Mouse (Mus musculus): ENCODE results near the gene Hoxa5.

Hoxa5 gene

DNA sequence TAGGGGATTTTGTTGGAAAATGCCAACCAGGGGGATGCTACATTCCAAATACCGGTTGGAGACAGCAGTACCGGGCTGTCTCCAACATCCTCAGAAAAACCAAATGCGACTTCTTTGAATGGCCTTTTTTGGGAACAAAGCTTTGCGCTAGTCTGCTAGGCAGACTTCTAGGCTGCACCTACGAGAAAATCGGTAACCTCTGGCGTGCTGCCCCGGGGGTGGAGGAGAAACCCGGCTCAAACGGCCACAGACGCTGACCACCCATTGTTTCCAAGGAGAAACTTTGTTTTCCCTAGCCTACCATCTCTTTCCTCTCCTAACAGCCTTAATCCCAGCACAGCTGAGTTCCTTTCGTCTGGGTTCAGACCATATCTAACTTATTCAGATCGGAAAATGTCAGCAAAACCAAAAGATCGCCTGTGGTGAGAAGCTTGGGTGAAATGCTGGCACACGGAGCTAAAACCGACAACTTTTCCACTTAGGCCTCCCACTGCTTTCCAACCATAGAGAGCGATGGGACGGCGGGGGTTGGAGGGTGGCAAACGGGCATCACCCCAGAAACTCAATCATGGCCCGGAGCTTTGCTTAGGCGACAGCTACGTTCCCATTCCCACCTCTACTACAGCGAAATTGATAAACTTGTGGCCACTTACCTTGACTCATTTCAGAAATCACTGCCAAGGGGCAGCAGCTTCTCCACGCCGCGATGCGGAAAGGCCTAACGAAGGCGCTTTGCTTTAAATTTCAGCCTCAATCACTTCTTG, 35.4 kb upstream of the Hoxa5 start:
- no peak for DNase-seq

DNA sequence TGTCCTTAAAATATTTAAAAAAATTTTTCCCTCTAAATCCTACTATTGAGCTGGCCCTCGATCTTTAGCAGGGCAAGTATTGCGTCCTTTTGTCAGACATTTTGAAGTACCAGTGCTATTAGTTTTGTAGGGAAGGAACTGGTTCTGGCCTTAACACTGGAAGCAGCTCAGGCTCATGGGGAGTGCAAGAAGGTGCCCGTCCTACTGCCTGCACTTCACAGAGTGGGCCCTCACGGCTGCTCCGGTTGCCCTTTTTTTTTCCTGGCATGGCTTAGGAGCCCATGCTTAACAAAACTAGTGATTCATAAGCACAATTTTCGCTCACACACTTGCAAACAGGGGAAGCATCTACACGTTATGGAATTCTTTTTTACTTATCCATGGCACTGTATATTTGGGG, 34.6 kb upstream of the Hoxa5 start:
- DNase-seq = no peak

DNA sequence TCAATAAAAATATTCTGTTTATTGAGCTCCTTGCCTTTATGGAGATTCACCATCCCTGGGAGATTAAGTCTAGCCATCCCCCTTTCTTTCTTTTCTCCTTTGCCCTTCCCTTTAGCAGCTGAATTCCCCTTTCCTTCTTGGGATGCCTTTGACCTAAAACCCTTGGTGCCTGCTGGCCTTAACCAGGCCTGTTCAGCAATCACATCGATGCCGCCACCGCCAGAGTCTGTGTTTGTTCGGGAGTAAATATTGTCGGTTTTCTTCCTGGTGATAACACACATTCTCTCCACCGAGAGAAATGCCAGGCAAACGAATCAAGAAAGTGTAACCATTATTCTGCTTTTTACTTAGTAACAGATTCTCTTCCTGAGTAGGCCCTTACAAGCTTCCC, 33.8 kb upstream of the Hoxa5 start:
- DNase-seq = no peak

DNA sequence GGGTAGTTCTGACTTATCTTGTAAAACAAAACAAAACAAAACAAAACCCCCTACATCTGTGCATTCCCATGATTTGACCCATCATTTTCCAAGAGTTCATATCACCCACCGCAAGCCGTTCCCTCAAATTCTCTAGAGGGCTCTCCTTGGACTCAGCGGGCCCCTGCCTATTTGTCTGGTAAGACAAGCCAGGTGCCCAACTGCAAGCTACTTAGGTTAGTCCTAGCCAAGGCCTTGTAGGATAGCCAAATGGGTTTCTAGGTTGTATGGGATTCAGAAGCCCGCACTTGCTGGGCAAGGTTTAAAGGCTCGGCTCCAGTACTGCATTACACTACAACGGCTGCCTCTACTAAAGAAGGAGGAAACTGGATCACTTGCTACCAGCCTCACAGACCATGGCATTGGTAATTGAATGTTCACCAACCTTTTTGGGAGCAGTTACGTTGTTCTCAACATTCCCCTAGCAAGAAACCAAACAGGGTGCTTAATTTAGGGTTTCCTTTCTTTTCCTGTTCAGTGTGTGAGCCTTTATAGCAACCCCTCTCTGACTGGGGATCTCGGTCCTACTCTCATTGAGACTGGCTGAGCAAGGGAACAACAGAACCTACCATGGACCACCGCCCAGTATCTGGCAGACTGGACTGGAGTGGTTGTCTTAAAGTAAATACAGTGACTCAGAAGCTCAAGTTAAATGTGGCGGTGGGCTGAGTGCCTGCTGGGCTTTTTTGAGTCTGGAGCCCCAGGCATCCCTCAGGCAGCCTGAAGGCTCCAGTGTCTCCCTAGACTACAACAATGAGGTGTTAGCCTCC, 33.2 kb upstream of the Hoxa5 start:
- DNase-seq = no peak

DNA sequence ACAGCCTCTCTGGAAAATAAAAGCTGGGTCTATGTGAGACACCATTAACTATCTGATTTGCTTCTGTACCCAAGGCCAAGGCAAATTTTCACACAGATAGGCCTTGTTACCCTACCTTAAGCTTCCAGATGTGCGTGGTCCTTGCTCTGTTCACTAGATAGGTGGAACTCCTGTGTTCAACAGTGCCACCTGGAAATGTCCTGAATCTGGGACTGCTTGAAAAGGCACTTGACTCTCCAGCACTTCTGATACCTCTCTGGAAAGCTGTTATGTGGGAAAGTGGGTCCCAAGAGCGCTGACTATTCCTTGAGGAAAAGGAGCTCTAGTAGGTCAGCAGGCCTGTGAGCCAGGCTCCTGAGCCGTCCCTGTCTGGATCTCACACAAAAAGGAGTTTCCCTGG, 32.4 kb upstream of the Hoxa5 start:
- DNase-seq = no peak

DNA sequence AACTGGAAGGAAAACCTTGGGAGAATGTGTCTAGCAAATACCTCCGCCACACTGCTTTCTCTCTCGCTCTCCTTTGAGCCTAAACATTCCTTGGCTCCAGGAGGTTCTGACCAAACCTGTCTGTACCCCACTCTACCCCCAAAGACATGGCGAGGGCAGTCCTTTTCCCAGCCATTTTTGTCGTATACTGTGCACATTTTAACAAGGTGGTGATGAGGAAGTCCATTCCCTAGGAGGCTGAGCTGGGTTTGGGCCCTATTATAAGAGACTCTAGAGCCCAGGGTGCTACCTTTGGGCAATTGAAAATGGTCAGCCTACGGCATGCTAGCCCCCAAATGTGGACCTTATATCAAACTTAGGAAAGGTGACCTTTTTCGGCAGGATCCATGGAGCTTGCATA, 31.5 kb upstream of the Hoxa5 start:
- no peak for DNase-seq

DNA sequence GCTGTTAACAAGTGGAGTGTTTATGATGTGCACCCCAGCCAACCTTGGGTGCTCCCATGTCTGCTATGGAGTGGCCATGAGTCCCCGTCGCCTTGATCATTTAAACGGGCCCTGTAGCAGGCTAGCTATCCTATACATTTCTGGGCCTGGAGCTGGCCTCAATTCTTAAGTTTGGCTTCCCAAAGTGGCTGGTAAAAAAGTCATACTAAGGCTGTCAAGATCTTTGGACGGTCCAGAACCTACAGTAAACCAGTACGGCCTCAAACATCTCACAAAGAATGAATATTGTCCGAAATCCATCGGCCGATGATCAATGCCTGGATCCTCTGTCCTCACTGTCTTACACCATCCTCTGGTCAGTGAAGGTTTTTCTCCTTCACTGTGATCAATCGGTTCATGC, 30.9 kb upstream of the Hoxa5 start:
- DNase-seq = no peak

DNA sequence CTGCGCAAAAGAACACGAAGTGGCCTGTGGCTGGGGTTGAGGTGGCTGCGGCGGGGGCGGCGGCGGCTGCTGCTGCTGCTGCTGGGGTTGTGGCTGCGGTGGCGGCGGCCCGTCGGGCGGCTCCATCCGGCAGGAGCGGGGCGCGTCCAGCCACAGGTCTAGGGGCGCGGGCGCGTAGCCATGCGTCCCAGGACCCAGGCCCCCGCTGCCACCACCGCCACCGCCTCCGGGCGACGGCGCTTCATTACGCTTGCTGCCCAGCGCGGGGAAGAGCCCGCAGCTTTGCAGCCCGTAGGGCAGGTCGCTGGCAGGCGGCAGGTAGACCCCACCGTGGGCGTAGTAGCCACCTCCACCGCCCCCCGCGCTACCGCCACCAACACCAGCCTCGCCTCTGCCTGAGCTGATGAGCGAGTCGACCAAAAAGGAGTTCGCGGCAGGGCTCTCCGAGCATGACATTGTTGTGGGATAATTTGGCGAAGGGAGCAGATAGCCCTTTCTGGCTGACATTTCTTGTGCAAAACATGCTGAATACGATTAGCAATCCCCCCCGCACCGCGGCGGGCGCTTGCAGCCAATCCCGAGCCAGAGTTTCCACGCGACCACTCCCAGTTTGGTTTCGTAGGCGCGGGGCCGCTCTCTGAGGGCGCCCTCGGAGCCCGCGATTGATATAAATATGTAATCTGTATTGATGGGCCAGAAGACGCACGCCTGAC, 30.2 kb upstream of the Hoxa5 start:
- DNase-seq = no peak

DNA sequence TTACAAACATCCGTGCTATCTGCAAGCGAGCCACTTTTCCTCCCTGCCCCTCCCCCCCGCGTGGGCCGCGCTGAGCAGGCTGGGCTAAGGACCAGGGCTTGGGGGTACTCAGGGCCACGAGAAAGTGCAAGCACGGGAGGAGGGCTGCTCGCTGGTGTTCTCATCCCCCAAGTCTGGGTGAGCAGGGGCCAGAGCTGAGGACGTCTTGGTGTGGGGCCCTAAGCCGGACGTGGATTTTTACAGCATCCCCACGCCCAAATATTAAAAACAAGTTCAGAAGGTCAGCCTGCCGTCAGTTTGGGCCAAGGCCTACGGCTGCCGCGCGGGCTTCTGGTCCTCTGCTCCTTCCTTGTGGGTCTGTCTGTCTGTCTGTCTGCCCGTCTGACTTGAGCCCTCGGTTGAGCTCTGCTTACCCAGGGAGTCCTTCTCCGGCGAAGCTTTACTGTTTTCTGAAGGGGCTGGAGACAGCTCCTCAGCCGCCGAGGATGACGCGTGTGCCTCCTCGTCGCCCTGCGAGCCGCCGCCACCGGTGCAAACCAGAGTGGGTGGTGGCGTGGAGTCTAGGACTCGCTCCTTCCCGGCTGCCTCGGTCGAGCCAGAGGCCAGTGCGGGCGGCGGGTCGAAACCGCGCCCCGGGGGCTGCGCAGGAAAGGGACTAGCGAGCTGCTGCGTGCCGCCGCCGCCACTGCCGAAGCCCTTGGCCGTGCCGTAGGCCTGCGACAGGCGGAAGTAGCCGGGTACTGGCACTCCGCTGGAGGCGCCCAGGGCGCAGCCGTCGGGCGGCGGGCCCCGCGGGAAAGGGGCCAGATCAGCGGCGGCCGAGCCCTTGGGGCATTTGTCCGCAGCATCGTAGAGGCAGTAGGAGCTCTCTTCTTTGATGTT, 29.4 kb upstream of the Hoxa5 start:
- DNase-seq = no peak

DNA sequence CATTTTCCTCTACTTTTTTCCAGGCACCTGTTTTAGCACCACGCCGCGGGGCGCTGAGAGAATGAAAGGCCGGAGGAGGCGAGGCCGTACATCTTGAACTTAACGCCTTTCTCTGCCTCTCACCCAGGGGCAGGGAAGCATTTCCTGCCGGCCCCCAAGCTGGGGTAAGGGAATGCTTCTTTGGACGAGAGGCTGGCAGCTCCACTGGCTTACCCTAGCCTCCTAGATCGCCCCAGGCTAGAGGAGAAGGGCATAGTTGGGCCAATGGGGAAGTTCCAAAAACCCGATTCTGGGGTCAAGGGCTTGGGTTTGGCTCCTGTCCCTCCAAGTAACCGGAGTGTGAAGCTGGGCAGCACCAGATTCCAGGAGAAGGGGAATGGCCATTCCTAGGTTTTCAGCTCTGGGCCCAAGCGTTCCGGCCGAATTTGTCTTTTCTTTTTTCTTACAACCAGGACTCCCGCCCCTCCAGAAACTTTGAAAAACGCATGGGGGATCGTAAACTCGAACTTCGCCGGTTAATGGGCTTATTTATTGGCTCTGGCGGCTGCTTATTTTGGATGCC, 28.7 kb upstream of the Hoxa5 start:
- no peak for DNase-seq

DNA sequence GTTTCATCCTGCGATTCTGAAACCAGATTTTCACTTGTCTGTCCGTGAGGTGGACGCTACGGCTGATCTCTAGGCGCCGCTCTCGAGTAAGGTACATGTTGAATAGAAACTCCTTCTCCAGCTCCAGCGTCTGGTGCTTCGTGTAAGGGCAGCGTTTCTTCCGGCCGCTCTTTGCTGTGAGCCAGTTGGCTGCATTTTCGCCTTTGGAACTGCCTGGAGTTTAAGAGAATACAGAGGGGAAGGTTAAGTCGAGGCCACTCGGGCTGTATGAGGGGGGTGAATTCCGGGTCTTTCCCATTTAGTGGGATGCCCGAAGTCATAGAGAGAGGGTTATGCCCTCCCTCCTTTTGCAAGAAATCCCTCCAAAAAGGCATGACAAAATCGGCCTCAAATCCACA, 28.2 kb upstream of the Hoxa5 start:
- no peak for DNase-seq

DNA sequence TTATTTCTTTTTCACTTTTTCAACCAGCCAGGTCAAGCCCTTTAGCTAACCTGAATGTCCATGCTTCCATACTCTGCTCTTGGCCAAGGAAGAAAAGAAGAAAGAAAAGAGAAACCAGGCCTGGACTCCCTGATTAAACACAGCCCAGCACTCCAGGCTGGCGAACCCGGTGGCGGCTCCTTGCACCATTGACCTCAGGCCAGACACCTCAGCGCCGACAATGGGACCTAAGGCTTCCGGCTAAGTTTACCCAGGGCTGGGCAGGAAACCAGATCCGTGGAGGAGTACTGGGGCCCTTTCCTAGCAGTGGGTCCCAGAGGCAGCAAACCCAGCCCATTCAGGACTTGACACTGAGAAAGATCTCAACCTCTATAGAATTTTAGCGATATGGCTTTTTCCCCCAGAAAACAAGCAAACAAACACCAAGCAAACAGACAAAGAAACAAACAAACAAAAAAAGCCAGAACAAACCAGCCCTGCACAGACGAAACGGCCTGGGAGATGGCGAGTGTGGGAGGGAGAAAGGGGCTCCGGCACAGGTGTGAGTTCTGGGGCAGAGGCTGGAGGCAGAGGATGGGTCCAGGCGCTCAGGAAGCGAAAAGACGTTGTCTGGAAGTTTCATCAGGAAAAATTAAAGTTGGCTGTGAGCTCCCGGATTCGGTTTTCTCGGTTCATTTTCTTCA, 27.6 kb upstream of the Hoxa5 start:
- DNase-seq = no peak

DNA sequence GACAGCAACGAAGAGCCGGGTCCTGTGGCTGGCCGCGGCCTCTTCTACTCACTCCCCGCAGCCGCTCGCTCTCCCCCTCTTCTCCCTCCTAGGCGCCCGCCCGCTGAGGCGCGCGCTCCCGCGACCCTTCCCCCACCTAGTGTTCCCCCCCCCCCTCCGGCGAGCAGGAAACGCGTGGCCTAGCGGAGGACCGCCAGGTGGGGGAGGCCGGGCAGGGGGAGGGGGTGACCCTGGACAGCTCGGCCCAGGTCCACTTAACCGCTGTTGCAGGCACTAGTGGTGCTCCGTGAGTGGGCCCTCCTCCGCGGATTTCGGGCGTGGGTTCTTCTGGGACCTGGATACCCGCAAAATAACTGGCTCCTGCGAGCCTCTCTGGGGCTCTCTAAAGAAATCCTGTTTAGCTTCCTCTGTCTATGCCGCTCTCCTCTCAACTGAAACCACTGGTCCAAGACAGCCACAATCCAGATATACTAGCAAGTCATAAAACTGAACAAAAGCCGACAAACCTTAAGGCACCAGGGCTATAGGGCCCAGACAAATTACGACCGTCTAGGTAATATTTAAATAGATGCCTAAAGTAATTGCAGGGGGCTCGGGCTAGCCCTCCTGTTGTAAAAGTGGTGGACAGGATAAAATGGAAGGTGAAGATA, 26.3 kb upstream of the Hoxa5 start, which contains the start of gene Hoxa9:
Gene Hoxa9, minus strand, starts transcription at position 574 of the 650 bp plus-strand sequence.
- no peak for DNase-seq

DNA sequence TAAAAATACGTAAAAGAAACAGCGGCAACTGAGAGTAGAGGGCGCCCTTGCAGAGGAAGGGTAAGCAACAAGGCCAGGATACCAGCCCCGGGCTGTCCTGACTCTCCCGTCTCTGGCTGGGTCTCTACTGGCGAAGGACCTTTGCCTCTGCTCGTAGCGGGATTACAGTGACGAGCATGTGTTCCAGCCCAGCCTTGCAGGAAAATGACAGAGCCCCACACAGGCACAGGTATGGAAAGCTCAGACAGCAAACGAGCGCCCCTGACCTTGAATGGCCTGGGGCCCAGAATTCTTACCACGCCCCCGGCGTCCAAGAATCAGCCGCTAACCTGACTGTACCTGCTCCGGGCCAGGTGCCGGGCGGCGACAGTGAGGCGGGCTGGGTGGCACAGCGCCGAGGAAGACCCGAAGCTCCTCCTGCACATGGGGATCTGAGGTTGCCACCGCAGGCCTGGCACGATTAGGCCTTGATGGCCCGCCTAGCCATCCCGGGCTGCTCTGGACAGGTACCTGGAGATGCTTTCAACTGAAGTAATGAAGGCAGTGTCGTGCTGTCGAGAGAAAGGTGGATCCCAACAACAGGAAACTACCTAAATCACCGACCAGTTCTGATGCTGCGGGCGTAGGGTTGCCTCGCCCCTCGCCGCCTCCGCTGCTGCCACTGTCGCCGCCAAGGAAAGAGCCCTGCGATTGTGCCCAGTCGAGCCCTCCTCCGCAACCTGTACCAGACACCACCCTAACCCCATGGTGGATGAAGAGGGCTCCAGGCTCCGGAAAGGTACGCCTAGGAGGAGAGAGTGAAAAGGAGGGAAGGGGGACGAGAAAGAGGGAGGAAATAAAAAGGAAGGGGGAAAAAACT, 25.4 kb upstream of the Hoxa5 start:
- no peak for DNase-seq

DNA sequence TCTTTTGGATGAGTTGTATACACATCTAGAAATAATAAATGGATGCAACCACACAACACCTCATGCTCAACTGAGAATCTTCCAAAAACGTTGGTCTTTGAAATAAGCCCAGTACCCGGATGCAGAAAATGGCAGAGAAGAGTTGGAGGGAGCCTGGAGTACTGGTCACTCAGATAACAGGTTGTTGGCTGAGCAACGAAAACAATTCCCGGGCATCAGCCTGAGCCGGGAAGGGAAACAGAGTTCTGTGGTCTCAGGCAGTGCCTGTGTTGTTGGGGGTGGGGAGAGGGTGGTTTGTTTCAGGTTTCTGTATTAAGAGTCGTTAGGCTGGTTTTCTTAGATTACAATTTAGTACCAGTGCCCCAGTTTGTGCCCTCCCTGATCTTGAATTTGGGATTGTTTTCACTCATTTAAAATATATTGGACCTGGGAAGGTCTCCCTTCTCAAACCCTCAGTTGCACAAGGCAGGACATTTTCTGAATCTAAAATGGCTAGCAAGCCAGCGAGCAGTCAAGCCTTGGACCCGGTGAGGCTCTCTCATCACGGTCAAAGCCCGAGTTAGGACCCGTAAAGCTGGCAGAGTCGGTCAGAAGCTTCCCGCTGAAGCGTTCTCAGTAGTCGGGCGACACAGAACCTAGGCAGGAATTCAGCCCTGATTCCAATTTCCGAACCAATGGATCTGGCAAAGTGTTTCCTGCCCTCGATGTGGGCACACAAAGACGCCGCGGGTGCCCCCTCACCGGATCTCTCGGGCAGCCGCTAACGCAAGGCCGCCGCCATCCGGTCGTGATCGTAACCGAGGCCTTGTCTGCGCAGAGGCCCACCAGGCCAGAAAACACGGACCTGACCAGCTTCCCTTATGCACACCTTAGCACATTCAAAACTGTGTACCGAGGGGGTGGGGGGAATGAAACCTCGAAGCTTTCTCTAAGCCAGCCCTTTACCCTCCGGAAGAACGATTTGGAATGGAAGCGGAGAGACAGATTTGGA, 24.4 kb upstream of the Hoxa5 start:
- no peak for DNase-seq

DNA sequence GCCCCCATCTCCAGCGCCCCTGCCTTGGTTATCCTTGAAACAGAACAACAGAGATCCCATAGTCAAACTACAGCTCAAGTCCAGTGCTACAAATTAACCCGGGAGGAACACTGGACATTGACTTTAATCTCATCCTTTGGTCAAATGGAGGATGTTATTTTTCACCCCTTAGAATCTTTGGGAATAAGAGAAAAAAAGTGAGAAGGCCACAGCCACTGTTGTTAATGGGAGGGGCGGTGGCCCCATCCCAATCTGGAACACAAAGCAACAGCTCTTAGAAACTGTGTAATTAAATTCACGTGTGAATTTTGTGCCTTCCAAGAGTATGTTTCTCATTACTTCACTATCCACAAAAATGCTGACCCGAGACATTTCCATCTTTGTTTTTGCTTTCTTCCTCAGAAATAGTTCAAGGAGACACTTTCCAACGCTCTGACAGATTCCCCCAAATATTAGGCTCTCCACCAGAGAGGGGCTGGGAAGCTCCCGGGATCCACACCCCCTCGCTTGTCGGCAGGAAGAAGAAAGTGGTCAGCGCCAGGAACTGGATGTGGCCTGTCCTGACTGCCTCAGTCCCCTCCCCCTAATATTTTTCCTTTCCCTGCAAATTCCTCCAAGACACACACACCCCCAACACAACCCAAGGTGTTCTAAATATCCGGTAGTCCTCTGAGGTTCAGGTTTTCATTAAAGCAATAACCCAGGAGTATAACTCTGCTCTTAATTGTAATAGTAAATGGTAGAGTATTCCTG, 23.3 kb upstream of the Hoxa5 start:
- no peak for DNase-seq

DNA sequence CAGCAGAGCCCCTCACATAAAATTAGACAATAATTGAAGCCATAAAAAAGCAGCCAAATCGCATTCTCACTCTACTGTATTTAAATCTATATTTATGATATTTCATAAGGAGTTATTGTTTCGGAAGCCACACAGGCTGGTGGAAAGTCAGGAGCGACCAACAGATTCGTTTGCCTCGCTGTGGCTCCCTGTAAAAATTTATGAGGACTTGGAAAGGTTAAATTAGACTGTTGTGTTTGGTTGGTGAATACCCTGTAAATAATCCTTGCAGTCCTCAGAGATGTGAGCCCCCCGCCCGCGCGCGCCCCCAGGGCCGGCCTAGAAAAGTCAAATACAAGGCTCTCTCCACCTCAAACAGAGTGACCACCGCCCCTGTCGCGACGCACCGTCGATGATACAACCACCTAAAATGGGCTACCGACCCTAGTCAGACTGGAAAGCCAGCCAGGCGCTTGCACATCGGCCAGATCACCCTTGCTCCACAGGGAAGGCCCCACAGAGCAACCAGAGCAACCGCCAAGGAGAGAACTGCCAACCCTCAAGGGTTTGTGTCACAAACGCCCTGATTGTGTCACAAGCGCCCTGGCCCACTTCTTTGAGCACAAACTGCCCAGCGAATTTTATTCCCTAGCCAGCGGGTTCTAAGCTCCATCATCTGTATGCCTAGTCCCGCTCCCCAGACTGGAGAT, 22.3 kb upstream of the Hoxa5 start:
- DNase-seq = no peak
